Mouse (Mus musculus) regulatory T cell (primary cell): ENCODE measurements around the gene Mpig6b.

Experiments
- in situ Hi-C: fragments of 300-600 bp; cut with MboI, MseI; formaldehyde crosslinking; loops from one replicate; pipeline ENCODE4 v1.15.1; 2025; ENCODE audit warnings: high pct_unique_total_duplicates

The Mpig6b gene

DNA sequence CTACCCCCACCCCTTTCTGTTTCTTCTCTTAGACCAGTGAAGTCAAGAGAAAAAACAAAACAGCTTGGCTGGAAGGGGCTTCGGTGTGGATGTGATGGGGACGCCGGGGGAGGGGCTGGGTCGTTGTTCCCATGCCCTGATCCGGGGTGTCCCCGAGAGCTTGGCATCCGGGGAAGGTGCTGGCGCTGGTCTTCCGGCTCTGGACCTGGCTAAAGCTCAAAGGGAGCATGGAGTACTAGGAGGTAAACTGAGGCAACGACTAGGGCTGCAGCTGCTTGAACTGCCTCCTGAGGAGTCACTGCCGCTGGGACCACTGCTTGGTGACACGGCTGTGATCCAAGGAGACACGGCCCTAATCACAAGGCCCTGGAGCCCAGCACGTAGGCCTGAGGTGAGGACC, 5.9 kb downstream of the Mpig6b start:
- in situ Hi-C loops, result no loop called here

DNA sequence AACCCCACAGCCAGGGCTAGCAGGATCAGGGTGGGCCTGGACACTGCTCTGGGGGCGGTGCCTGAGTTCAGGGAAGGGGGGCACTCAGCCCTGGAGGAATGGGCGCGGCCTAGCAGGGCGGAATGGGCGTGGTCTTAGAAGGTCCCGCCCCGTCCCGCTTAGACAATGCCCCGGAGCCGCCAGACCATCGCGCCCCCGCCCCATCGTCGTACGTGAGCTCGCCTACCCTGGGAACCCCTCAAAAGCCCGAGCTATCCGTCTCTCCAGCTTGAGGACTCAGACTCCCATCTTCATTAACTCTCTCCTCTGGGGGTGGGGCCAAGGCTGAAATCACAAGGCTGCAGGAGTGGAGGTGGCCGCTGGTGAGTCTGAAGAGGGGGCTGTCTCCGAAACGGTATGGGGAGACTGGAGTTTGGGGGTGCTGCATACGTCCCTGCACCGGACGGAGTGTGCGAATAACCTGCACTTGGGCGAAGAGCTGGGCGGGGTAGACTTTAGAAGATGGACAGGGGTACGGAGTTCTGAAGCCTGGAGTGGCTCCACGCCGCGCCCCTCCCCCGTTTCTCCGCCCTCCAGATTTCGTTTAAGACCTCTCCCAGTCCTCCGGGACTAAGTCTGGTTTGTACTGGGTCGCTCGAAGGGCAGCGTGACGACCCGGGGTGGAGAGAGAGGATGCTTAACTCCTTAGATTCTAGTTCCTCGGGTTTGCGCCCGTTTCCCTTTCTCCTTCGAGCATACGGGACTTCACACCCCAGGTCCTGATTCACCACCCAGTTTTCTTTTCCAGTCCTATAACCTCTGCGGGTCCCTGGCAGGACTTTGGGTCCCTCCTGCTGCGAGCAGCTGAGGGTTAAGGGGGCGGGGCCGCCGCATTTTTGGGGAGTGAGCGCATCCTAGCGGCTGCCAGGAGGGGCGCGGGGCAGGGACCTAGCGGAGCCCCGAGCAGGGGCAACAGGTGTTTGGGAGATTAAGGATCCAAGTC, 6.8 kb downstream of the Mpig6b start, which contains the start of gene Ddah2:
Gene Ddah2 (plus strand): TSS at position 125 of the 982 bp plus-strand sequence.
- in situ Hi-C loops, result no loop called here

DNA sequence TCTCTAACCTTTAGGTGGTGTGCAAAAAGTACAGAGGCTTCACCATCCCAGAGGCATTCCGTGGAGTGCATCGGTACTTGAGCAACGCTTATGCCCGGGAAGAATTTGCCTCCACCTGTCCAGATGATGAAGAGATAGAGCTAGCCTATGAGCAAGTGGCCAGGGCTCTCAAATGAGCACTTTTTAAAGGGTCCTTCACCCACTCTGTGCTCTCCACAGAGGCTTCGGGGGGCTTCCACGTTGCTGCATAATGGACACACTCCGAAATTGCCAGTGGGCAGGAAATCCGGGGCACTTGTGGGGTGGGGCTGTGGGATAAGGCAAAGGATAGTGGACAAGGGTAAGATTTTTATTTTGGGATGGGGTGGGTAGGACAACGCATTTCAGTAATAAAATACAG, 7.7 kb downstream of the Mpig6b start:
- in situ Hi-C loops, result no loop called here

DNA sequence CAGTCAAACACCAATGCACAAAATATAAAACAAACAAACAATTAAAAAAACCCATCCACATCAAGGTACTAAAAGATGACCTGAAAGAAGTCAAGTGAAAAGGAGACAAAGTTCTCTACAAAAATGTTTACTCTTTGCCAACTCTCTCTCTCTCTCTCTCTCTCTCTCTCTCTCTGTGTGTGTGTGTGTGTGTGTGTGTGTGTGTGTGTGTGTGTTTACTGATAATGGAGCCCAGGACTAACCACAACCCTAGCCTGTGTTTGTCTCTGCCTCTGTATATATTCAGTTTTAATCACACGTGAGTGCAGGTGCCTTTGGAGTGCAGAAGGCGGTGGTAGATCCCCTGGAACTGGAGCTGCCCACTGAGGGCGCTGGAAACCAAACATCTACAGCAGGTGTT, 8.9 kb downstream of the Mpig6b start:
- in situ Hi-C loops, result no loop called here

DNA sequence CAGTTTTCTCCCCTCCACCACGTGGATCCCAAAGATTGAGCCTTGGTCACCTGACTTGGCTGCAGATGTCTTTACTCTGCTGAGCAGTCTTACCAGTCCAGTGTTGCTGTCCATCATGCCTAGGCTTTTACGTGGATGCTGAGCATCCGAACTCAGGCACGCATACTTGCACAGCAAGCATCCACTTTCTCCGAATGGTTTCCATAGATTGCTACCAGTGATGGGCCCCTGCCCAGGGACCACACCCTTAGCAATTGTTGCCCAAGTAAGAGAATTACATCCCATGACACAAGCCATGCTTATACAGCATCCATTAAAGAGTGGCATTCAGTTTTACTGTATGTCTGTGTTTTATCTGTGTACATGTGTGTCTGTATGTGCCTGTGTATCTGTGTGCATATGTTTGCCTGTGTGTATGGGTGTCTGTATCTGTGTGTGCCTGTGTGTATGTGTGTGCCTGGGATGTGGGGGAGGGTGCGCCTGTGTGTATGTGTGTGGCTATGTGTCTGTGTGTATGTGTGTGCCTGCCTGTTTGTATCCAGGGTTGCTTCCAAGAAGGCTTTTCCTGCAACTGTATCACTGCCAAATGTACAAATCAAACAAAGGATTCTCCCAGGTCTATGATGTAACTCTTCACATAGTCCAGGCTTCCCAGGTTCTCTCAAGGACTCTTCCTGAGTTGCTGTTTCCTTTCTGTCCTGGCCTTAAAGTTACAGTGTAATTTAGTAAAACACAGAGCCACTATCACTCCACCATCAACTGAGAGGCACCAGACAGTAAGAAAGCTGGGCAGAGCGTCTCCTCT, 10.1 kb downstream of the Mpig6b start:
- in situ Hi-C loops, result no loop called here

DNA sequence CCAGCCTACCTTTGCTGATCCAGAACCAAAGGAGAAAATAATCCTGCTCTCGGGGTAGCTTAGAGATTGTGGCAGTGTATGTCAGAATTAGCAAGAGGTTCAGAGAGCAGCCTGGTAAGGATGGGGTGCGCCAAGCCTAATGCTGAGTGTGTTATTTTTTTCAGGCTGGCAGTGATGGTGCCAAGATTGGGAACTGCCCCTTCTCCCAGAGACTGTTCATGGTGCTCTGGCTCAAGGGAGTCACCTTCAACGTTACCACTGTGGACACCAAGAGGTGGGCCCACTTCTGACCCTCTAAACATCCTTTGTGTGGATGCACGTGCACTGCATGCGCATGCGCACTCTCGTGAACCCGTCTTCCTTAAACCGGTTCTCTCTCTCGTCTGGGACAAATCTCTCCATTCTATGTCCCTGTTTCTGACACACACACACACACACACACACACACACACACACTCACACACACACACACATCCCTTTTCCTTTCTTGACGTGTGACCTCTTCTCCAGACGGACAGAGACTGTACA, 13.6 kb downstream of the Mpig6b start:
- in situ Hi-C loops, result loop anchor here (5.0 kb wide), 1 partner anchor 70 kb away; the partner anchor contains the start of genes Csnk2b and Gpank1

DNA sequence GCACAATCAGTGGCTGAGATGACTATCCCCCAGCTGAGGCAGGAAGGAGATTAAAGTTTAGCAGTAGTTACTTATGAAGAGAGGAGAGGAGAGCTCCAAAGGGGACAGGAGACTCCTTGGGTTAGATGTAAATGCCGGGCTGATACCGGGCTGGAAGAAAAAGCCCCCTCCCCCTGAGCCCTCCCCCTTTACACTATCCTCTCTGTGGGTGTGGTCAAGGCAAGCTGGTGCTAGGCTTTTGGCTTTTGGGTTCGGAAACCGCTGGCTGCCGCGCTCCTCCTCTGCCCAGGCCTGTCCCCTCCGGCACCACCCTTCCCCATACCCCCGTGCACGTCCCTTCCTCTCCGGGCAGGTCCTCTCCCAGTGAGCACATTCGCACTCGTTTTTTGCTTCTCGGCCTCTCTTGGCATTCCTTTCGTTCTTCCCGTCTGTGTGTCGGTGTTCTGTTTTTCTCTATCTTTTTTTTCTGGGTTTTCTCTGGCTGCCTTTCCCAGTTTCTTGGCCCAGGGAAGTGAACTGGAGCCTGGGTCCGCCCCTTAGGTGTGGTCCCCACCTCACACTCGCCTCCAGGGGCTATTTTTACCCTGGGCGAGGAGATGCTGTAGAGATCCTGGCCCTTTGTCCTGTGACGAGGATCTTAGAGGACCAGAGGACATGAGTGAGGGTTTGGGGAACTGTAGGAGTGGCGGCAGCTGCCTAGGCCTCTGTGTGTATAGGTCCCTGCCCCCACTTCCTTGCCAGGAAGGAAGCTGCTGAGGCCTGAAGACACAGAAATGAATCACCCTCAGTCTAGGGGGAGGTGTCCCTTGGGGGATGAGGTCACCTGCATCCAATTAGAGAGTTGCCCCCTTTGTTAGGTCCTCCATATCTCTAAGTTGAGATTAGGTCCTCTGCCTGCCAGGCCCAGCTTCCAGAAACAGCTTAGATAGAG, 14.6 kb downstream of the Mpig6b start:
- in situ Hi-C loops, result loop anchor here (5.0 kb wide), 1 partner anchor 71 kb away; the partner anchor contains the start of genes Csnk2b and Gpank1

DNA sequence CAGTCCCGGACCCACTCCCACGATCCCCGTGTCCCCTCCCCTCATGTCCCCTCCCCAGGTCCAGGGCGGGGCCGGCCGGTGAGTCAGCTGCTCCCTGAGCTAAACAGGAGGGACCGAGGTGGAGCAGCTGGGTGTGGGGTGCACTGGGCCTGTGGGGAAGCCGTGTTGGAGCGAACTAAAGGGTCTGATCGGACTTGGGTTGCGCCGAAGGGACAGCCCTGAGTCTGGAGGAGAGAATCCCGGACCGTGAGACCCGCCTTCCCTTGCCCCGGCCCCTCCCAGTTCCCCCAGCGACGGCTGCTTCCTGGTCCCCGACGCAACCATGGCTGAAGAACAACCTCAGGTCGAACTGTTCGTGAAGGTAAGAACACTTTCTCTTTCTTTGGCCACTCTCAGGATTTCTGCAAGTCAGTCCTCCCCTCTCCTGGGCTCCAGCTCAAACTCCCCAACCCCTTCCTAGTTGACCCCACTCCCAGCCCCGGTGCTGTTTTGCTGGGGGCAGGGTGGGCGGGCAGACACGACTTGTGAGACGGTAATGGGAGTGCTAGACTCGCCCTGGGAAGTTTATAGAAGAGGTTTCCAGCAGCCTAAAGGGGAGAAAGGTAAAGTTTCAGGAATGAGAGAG, 15.7 kb downstream of the Mpig6b start:
- in situ Hi-C loops, result loop anchor here (5.0 kb wide), 1 partner anchor 72 kb away; the partner anchor contains the start of genes Csnk2b and Gpank1

DNA sequence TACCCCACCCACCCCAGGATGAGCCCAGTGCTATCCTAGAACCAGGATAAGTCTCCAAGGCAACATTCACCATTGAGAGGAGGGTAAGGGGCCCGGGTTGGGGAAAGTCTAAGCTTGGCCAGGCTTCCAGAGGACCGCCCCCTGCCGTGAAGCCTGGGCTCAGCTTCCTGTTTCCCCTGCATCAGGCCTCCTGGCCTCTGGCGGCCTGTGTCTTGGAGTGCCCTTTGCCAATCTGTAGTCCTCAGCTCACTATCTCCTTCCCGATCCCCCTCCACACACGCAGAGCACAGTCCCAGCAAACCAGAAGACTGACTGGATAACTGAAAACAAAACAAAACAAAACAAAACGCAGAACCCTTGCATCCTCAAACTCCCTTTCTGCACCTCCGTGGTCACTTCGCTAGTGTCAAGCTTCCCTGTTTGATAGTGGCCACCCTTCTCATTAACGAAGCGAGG, 16.4 kb downstream of the Mpig6b start, which contains the start of gene Clic1:
Gene Clic1 (plus strand): TSS at position 406 of the 456 bp plus-strand sequence.
- in situ Hi-C loops, result loop anchor here (5.0 to 10.0 kb wide), 2 partner anchors 73 to 185 kb away; partner anchors contain the start of genes Atp6v1g2, Csnk2b, Gpank1 and Nfkbil1

DNA sequence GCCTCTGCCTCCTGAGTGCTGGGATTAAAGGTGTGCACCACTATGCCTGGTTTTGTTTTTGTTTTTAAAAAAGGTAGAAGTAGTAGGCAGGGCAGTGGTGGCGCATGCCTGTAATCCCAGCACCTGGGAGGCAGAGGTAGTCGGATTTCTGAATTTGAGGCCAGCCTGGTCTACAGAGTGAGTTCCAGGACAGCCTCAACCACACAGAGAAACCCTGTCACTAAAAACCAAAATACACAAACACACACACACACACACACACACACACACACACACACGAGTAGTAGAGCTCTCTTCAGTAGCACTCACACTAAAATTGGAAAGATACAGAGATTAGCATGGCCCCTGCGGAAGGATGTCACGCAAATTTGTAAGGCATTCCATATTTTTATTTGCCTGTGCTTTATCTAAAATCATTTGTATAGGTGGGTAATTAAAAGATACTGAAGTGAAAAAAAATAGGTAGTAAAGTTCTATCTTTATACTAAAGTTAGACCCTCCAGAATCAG, 17.0 kb downstream of the Mpig6b start:
- in situ Hi-C loops, result loop anchor here (10.0 kb wide), 1 partner anchor 186 kb away; the partner anchor contains the start of genes Atp6v1g2 and Nfkbil1

DNA sequence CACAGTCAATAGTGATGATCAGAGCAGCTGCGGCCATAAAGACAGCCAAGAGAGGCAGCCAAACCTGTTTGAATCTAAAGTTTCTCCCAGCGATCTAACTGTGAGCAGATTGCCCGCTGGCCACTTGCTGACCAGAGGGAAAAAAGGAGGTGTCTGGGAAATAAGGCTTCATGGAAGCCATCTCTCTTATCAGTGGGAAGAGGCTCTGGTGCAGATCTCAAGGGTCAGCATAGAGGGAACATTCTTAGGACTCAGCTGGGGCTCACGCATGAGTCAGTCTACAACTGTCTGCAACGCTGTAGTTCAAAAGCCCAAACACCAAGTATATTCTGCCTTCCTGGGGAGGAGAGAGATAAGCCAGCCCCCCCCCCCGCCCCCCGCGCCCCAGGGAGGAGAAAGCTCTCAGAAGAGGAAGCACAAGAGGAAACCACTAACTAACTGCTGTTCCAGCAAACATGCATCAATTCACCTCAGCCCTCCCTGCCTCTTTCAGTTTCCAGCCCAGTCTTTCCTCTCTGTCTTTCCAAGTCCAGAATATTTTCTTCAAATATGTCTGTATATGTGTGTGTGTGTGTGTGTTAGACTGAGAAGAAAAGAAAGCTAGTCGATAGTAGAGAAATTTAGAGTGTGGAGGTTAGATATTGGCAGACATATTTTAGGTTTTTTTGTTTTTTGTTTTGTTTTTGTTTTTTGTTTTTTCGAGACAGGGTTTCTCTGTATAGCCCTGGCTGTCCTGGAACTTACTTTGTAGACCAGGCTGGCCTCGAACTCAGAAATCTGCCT, 17.6 kb downstream of the Mpig6b start:
- in situ Hi-C loops, result loop anchor here (10.0 kb wide), 1 partner anchor 186 kb away; the partner anchor contains the start of genes Atp6v1g2 and Nfkbil1

DNA sequence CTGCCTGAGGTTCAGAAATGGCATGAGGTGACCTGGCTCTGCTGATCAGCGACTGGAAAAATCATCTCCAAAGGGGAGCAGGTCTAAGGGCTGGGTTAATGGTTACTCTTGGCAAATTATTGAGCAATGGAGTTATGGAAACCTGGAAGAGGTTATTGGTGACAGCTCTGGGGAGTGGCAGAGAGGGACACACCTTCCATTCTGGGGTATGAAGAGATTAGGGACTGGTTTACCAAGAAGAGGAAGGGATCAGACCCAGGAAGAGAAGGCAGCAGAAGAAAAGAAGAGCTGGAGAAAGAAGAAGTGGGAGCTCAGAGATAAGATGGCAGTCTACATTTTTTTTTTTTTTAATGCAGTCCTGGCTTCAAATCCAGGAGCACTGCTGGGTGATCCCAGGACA, 18.3 kb downstream of the Mpig6b start:
- in situ Hi-C loops, result loop anchor here (10.0 kb wide), 1 partner anchor 187 kb away; the partner anchor contains the start of genes Atp6v1g2 and Nfkbil1

DNA sequence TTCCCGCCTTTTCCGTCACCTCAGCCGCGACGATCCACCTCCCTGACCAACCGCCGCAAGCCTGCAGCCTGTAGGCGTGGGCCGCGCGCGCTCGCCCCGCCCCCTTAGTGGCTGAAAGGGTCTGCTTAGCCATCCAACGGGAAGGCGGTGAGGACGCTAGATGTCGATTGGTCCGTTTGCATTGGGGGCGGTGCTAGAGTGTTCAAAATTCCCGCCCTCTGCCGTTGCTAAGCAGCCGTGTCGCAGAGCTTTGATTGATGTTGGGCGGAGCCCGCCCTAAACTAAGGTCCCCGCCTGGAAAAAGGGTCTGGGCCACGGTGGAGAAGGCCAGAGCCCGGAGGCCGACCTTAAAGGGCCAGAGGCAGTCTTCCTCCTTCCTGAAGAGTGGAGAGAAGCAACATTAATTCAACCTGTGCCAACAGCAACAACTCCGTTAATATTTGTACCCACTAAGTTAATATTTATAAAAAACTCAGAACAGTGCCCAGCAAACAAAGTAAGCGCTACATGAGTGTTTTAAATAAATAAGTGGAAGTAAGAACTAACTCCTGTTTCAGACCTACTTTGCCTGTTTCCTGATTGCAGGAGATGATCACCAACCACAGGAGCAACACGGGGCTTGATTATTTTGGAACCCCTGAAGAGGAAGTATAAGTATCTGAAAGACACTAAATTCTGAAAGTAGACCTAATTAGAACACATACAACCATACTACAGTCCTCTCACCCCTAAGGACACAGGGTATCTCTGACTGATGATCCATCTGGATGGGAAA, 19.1 kb downstream of the Mpig6b start, which contains the start of gene Msh5:
Gene Msh5 (minus strand): TSS at position 65 of the 775 bp plus-strand sequence.
- in situ Hi-C loops, result loop anchor here (10.0 kb wide), 1 partner anchor 188 kb away; the partner anchor contains the start of genes Atp6v1g2 and Nfkbil1

DNA sequence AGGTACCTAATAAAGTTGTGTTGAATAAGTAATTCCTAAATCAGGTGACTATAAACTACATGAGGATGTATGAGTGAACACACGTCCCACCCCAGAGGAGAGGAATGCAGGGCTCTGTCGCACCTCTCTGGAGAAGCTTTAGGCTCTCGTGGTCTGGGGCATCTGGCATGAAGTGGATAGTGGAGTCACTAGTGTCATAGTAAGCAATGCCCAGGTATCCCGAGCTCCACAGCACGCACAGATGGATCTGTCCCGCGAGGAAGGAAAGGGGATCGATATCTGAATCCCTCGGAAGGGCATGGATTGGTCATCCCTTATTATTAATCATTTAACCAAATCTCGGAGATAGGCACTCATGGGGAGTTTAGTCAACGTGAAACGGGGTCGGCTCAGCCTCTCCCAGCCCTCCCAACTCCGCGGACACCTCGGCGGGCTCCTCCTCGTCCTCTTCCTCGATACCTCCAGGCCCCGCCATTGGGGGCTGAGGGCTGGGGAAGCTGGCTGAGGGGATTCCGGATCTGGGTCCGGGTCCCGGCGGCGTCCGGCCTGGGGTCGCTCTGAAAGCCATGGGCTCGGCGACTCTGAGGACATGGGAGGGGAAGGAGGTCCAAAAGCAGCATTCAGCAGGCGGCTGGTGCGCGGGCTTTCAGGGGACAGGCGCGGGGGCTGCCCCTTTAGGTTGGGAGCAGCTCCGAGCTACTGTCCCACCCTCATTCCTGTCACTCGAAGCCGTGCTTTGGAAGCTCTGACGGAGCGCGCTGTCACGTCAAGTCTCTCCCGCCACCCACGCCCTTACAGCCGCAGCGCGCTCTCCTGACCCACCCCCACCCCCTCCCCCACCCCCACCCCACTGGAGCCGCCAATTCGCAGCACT, 19.9 kb downstream of the Mpig6b start:
- in situ Hi-C loops, result loop anchor here (10.0 kb wide), 1 partner anchor 189 kb away; the partner anchor contains the start of genes Atp6v1g2 and Nfkbil1

DNA sequence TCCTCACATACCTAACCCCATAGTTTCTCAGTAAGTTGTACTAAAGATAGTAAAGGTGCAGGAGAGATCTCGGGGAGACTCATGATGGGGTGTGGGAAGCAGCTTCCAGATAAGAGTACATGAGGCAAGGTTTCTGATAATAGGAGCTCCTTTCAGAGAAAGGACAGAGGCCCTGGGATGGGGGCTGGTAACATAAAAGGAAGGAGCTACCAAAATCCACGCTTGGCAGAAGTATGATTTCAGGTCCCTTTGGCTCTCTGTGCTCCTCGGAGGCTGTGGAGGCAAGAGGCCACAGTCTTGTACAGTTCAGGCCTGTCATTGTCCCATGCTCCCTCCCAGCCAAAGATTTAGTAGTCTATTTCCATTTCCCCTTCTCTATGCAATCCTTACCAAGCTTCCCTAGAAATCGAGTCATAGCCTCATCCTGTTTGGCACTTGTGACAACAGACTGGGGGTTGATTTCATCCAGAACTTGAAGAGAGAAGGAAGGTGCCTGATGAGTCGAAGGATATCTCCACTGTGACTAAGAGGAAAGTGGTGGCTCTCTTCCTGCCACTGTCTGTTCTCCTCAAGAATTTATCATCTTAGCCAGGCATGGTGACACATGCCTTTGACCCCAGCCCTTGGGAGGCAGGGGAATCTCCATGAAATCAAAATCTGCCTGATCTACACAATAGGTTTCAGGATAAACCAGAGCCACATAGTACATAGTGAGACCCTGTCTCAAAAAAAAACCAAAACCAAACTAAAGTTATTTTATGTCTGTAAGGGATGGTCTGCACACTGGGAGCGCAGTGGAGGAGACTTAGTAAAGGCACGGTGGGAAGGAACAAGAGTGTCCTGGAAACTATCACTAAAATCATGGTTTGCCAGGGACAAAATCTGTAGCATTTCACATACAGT, 20.8 kb downstream of the Mpig6b start:
- in situ Hi-C loops, result loop anchor here (10.0 kb wide), 1 partner anchor 190 kb away; the partner anchor contains the start of genes Atp6v1g2 and Nfkbil1
